19 mouse cellular contexts compared by ENCODE assay signal in genomic region chr1:84877590-84877989, GRCm38 (mm10). TPM values are rescaled to one million over a fixed set of nuclear protein-coding genes. Genes with fewer than 3 reads are reported as not detected.
A peak's percentile ranks its signal among the peaks of the same experiment; 100 is the strongest.
DNase-seq lines count a peak whose midpoint lies in the region; ATAC-seq lines count a peak whose summit lies in the region.
"Had no signal": no experiment of that assay in that cellular context is flagged by ENCODE, and none has a peak within 500 bp of the region (broad histone marks: within the 10 kb centered on the region; RNA-seq: fewer than 3 reads in every experiment).

No protein-coding gene starts in this region.

- no peak overlapping the region for H3K4me2 ChIP-seq in liver, embryonic 16.5 days (ENCODE audit: low read depth, low read length)
- H3K4me2 ChIP-seq: embryonic facial prominence, embryonic 12.5 days; forebrain, embryonic 13.5 days; limb, embryonic 15.5 days had no signal

- H3K4me1 ChIP-seq in liver, embryonic 16.5 days (ENCODE audit: control insufficient read depth, low read depth, low read length): no peaks in the 10 kb centered on the region; the same call in 1 of the 2 replicates
- H3K4me1 ChIP-seq: embryonic facial prominence, embryonic 12.5 days; forebrain, embryonic 13.5 days; limb, embryonic 15.5 days had no signal

- no peaks in the 10 kb centered on the region for H3K27me3 ChIP-seq in liver, embryonic 16.5 days (ENCODE audit: control insufficient read depth, insufficient read depth, low read depth, low read length)
- H3K27me3 ChIP-seq: embryonic facial prominence, embryonic 12.5 days; forebrain, embryonic 13.5 days; limb, embryonic 15.5 days had no signal

- H3K9me3 ChIP-seq in liver, embryonic 16.5 days (replicated peaks; ENCODE audit: control insufficient read depth, low read length): no peaks in the 10 kb centered on the region
- H3K9me3 ChIP-seq: embryonic facial prominence, embryonic 12.5 days; forebrain, embryonic 13.5 days; limb, embryonic 15.5 days had no signal

- H3K36me3 ChIP-seq in liver, embryonic 16.5 days (ENCODE audit: control insufficient read depth, insufficient read depth): no peaks in the 10 kb centered on the region
- H3K36me3 ChIP-seq: embryonic facial prominence, embryonic 12.5 days; limb, embryonic 15.5 days had no signal

- DNase-seq in lung, postnatal 25 days (ENCODE audit: low spot score): peak; percentile 17
- no peak for DNase-seq in lung, postnatal 10 days
- DNase-seq in kidney, adult 9 months: peak; percentile 84
- DNase-seq in kidney, postnatal 25 days: peak; percentile 49 to 72
- no peak for DNase-seq in cerebellum, postnatal 4 days (ENCODE audit: low spot score in 2 of 2)
- no peak for DNase-seq in right cerebral cortex, adult 18-20 months
- DNase-seq in heart, adult 9 months (ENCODE audit: low spot score in 2 of 2): no peak
- DNase-seq: adrenal gland, adult 8-10 months; cerebellum, adult 9-10 months; gastrocnemius, postnatal 10 days; heart, adult 18-20 months; lung, postnatal 4 days; thymus, postnatal 36 days had no signal

- H3K27ac ChIP-seq in liver, embryonic 16.5 days (ENCODE audit: low read length): no peak overlapping the region
- H3K27ac ChIP-seq: embryonic facial prominence, embryonic 12.5 days; forebrain, embryonic 13.5 days; layer of hippocampus, adult 2 months; limb, embryonic 15.5 days had no signal

- H3K4me3 ChIP-seq in liver, embryonic 16.5 days (ENCODE audit: low read depth, low read length): no peak overlapping the region
- H3K4me3 ChIP-seq: embryonic facial prominence, embryonic 12.5 days; erythroblast, embryonic 14.5 days; forebrain, embryonic 13.5 days; layer of hippocampus, adult 2 months; limb, embryonic 15.5 days had no signal

- WGBS in liver, embryonic 16.5 days (ENCODE audit: insufficient replicate concordance): 54% methylated on average over 2 of the region's 2 CpGs

- H3K9ac ChIP-seq in liver, embryonic 16.5 days (ENCODE audit: low read depth, low read length): no peak overlapping the region
- H3K9ac ChIP-seq: embryonic facial prominence, embryonic 12.5 days; forebrain, embryonic 13.5 days; limb, embryonic 15.5 days had no signal

- ATAC-seq in liver, embryonic 16.5 days (ENCODE audit: low read depth): peak; percentile 75
- ATAC-seq: forebrain, embryonic 13.5 days had no signal

RNA-seq across cellular contexts. Expression of gene Trip12, which starts 37.3 kb away (rescaled TPM):
- 31.6 and 32.0 TPM in 2 replicates for polyA plus RNA-seq in liver, embryonic 16.5 days (2015; fragmentation: Nextera tagmentation; extraction: Ambion mirVana)

RNA-seq across cellular contexts. Expression of gene Fbxo36, which starts 37.9 kb away (rescaled TPM):
- polyA plus RNA-seq in liver, embryonic 16.5 days (2015; fragmentation: Nextera tagmentation; extraction: Ambion mirVana): 4.4 and 6.6 TPM in 2 replicates

RNA-seq across cellular contexts. Expression of gene Slc16a14, which starts 57.3 kb away (rescaled TPM):
- 0.04 TPM in 1 of 2 replicates, not detected in the other for polyA plus RNA-seq in liver, embryonic 16.5 days (2015; fragmentation: Nextera tagmentation; extraction: Ambion mirVana)
- polyA plus RNA-seq: erythroblast, embryonic 14.5 days had no signal

Comparison
In these comparisons a context has a peak if more than half of its experiments do, and no peak if none do; other contexts are left out.
1. DNase-seq: peak in lung, postnatal 25 days (single experiment), kidney, adult 9 months (single experiment) and kidney, postnatal 25 days (2 of 2); none in lung, postnatal 10 days (single experiment), cerebellum, postnatal 4 days (0 of 2), right cerebral cortex, adult 18-20 months (single experiment) and heart, adult 9 months (0 of 2).